Mouse (Mus musculus) embryo, embryonic 11.5 days (tissue): ENCODE data around the gene BC049730.
"Not testable (repeated sequence)": the region's sequence is repeated elsewhere in the genome, so short reads cannot be mapped to it uniquely, and the experiment has no call there.

Experiments used
- DNase-seq: peaks from one replicate; pipeline ENCODE4 v3.0.0-alpha.2; 2012; ENCODE audit warnings: low read depth, low spot score

The BC049730 gene

GRCm38 (mm10) chr7:24708832-24709292 is at the start of gene BC049730:
BC049730 (plus strand) TSS chr7:24709242.
- no peak for DNase-seq

DNA sequence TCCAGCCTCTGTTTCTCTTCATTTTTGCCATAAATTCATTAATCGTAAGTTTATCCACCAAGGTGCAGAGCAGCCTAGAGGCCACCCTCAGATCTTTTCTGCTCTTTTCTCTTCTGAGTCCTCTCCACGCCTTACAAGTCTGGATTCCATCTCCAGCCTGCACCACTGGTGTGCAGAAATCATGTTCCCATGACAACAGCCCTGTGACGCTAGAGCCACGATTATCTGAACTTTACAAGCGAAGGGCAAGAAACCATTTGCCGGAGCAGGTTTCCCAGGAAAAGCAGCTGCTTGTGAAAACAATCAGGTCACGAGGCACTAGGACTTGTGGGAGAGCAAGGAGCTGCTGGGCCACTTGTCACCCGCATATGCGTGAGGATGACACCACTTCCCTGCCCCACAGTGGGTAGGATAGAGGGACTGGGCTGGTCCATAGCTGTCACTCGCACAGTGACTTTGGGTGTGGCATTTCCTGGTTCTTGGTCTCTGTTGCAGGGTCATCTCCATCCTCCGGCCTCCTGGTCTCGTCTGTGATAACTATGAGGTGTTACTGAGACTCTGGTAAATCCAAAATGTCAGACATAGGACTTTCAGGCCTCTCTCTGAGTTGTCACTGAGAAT is 49.2 kb upstream of the BC049730 start:
- DNase-seq, result no peak

DNA sequence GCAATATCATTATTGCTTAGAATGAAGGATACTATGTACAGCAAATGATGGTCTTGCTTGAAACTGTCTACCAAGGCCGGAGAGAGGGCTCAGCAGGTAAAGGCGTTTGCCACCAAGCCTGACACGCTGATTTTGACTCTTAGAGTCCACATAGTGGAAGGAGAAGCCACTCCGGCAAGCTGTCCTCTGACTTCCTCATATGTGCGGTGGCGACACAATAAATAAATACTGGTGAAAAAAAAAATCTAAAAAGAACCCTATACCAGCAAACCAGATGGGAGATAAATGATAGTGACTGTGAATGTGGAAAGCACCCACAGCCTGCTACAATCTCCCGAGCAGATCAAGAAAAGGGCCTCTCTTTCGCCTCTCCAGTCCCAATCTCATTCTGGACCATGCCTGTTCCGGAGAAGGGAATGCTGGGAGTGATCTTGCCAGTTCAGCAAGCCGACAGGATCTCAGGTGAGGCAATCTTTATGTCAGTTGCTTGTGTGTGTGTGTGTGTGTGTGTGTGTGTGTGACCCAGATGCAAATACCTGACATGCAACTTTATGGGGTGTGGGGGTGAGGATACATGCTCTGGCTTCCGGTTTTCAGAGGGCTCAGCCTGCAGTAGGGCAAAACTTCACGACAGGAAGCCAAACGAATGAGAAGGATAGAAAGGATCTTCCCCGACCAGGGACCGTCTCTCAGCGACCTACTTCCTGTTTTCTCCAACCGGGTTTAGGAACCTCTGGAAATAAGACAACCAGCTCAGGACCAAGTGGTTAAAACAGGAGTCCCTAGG is 47.7 kb upstream of the BC049730 start:
- DNase-seq, result no peak

DNA sequence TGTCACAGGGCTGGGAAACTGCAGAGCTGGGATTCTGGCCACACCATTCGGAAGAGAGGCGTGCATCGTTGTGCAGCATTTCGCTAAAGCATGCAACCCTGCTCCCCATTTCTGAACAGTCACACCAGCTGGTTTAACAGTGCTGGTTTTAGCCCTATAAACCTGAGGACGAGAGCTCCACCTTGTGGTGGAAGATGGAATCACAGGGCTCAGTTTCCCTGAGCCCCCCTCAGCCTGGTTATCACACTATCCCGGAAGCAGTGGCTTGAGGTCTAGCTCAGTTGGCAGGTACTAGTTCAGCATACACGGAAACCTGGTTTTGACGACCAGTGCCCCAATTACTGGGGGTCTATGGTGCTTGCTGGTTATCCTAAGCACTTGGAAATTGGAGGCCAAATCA is 46.5 kb upstream of the BC049730 start:
- peak; percentile 67 for DNase-seq

- no peak for DNase-seq
Observed at GRCm38 (mm10) chr7:24664301-24664700, 44.7 kb upstream of the BC049730 start.

DNA sequence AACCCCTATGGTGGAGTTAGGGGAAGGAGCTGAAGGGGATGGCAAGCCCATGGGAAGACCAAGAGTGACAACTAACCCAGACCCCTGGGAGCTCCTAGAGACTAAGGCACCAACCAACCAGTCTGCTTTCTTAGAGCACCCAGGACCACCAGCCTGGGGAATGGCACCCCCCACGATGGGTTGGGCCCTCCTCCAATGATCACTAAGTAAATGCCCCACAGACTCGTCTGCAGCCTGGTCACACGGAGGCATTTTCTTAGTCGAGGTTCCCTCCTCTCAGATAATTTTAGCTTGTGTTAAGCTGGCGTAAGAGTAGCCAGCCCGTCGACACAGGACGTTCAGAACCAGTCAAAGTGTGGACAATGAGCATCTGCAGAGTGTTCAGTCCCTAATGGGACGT is 44.1 kb upstream of the BC049730 start:
- no peak for DNase-seq

DNA sequence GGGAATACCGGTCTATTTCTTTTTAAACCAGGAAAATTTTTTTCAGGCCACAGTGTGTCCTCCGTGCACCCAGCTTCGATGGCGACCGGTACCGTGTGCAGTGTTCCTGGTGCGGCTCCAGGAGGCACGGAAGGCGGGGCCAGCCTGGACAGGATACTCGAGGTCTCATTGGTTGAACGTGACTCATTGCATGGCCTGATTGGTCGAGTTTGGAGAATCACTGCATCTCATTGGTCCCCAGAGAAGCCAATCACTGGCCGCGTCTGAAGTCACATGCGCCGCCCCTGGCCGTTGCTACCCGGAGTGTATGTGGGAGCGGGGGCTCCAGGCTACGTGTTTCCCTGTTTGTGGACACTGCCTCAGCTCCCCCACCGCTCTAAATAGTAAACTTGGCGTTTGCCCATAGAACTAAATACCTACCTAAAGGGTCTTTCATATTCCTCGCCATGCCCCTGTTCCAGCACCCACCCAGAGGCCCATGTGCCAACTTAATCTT is 37.0 kb upstream of the BC049730 start:
- no peak for DNase-seq

GRCm38 (mm10) chr7:24676575-24676974 is 32.5 kb upstream of the BC049730 start, which contains the start of gene Tex101:
Tex101 (minus strand) TSS chr7:24676675.
- DNase-seq, result no peak

GRCm38 (mm10) chr7:24684121-24684520 is 24.9 kb upstream of the BC049730 start:
- not testable (repeated sequence) for DNase-seq

DNA sequence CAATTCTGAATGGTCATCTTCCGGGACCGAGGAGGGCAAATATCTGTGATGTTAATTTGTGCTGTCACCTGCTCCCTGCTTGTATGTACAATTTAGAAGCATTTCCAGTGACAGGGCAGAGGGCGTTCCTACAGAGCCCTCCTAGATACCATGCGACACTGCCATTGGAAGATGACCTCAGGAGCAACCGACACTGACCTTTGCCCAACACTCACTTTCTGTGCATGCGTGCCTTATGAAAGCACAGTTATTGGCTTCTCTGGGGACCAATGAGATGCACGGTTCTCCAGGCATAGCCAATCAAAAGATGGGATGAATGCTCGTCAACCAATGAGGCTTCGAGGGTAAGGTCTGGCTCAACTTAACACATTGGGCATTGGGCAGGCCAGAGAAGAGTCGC is 21.5 kb upstream of the BC049730 start:
- not testable (repeated sequence) for DNase-seq

- DNase-seq, result not testable (repeated sequence)
Observed at GRCm38 (mm10) chr7:24692693-24693092, 16.3 kb upstream of the BC049730 start.

DNA sequence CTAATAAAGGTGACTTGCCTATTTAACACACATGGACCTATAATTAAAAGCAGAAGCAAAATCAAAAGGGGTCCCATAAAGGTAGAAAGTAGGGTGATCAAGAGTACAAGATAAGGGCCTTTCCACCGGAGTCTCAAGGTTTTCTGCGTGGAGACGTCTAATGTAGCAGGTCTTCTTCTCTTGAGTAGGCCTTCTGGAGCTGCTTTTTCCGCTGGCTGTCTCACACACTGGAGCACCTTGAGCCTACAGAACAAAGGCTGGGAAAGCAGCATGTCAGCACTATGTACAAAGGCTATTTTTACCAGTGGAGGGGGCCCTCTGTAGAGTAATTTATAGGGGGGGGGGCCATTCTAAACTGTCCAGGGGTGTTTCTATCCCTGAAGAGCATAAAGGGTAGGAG is 11.2 kb upstream of the BC049730 start:
- DNase-seq, result not testable (repeated sequence)

GRCm38 (mm10) chr7:24702841-24703240 is 6.2 kb upstream of the BC049730 start:
- DNase-seq, result not testable (repeated sequence)

DNA sequence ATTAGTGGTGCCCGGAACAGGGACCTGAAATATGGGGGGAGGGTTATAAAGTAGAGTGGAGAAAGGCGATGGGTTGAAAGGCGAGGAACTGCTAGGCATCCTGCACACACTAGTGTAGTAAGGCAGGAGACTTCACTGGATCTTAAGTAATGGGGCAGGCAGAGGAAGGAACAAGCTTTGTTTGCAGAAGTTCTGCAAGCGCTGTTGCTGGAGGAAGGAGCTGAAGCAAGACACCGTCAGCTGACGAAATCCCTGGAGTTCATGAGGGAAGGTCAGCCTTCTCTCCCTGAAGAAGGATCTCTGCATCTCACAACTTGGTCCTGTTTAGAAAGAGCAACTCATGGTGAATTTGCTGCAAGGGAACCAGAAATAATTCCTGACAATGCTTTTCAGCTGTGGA is 6.0 kb downstream of the BC049730 start:
- DNase-seq, result no peak

DNA sequence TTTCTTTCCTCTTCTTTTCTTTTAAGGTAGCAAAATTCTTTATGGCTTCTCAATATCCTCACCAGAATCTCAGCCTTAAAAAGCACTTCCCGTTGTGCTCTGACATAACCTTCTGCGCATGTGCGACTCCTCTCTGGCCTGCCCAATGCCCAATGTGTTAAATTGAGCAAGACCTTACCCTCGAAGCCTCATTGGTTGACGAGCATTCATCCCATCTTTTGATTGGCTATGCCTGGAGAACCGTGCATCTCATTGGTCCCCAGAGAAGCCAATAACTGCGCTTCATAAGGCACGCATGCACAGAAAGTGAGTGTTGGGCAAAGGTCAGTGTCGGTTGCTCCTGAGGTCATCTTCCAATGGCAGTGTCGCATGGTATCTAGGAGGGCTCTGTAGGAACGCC is 17.8 kb downstream of the BC049730 start, which contains the start of gene Gm4763:
TSS of gene Gm4763 (minus strand) at position 101 of the 400 bp plus-strand sequence.
- DNase-seq, result not testable (repeated sequence)

DNA sequence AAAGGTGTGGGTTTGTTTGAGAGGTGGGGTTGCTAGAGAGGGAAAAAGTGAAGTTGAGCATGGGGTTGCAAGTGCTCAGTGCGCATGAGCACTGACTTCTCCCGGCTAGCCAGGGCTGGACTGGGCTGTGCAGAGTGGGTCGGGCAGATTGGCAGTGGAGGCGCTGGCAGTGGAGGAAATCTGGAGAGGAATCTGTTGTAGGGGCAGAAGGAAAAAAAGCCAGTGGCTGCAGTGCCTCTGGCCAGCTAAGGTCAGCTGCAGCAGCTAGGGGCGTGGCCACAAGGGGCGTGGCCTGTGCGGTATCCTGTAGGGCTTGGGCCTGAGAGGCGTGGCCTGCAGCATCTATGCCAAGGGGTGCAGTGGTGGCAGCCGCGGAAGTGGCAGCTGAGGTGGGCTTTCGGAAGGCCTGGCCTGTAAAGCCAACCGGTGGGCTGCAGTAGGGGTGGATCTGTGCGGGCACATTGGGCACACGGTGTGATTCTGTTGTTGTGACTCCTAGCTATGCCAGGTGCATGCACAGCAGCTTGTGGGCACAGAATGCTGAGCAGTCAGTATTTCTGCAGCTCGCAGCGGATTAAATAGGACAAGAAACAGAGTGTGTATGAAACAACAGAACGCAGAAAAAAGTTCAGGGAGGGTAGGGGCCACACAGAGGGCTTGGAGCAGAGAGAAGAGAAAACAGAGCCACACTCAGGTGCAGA is 27.1 kb downstream of the BC049730 start:
- no peak for DNase-seq

DNA sequence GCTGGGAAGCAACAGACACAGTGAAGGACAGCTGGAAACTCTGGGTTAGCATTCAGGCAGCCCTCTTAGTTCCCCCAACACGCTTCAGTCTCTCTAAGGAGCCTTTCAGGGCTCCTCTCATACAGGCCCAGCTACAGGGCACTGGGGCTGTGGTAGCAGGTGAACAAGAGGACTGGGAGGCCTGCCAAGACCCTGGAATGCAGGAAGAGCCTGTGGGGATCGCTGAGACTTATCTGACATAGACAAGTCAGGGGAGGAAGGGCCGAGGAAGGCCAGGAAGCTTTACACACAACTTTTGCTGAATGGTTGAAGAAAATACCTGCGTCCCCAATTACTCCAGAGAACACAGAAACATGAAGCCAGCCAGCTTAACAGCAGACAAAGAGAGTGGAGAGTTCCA is 41.7 kb downstream of the BC049730 start:
- DNase-seq, result no peak

- DNase-seq, result no peak
Observed at GRCm38 (mm10) chr7:24751610-24752009, 42.6 kb downstream of the BC049730 start.

DNA sequence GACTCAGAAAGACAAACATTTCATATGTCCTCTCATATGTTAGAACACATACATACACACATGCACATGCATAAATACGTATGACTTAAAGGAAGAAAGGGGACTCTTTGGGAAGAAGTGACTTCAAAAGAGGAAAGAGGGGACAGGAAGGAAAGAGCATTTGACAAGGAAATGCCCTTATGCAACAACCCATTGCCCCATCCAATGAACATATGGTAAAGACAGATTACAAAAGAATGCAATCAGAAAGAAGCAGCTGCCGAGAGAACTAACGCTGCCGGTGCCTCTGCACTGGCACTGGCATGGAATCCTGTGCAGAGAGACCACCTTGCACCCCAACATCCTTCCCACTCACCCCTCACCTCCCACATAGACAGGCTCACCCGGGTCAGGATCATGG is 44.4 kb downstream of the BC049730 start:
- no peak for DNase-seq

GRCm38 (mm10) chr7:24758520-24758919 is 49.5 kb downstream of the BC049730 start:
- no peak for DNase-seq

DNA sequence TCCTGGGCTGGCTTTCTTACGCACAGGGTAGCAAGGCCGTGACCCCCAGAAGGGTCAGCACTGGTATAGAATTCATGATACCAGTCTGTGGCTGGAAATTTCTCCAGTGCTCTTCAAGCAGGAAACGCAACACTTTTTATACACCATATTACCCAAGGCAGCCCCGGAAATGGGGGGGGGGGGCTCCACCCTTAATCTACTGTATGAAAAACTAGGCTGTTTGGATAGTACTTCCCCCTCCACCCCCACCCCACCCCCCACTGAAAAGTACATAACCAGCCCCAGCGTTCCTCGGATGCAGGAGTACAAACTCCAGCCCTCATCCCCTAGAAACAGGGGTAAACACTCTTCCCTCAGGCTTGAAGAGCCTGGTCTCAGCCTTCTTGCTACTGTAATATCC is 51.2 kb downstream of the BC049730 start, which contains the start of gene Cd177:
TSS of gene Cd177 (minus strand) at position 101 of the 400 bp plus-strand sequence.
- DNase-seq, result no peak

- no peak for DNase-seq
Observed at GRCm38 (mm10) chr7:24761161-24761560, 52.1 kb downstream of the BC049730 start.
